Mouse (Mus musculus): Measurements from ENCODE around the gene 1700012B09Rik. TPM values are rescaled to one million over a fixed set of nuclear protein-coding genes. Genes with fewer than 3 reads are reported as not detected.

The 1700012B09Rik gene
- polyA plus RNA-seq, 1 experiment from 2014 or later = not detected

DNA sequence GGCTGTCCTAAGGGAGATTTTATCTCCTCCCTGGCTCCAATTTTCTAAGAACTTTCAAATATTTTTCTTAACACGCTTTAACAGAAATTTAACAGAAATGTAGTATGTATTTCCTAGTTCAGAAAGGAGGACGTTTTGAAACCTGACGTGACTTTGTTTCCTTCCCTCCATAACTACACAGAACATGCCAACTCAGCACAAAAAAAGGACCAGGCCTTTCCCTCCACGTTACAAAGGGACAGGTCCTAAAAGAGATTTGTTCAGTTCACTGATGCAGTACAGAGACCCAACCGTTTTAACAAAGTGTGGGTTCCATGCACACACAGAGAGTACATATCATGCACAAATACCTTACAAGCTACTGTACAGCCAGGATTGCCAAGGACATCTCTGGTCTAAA is 49.2 kb downstream of the 1700012B09Rik start:
- Histone ChIP-seq H3K36me3 (ENCODE audit: control insufficient read depth, insufficient read depth, low read length) (no peaks in the 10 kb centered on the region), H3K4me3 (ENCODE audit: low read length) (no peak overlapping the region), H3K27ac (ENCODE audit: low read depth, low read length) (no peak overlapping the region), H3K4me1 (ENCODE audit: control insufficient read depth, insufficient read depth, low read length) (no peaks in the 10 kb centered on the region), H3K9me3 (ENCODE audit: control insufficient read depth, low read length) (no peaks in the 10 kb centered on the region), H3K4me2 (replicated peaks; ENCODE audit: low read depth, low read length) (no peak overlapping the region), H3K27me3 (ENCODE audit: control insufficient read depth, insufficient read depth, low read length) (no peaks in the 10 kb centered on the region), H3K9ac (ENCODE audit: low read depth, low read length) (no peak overlapping the region)
- no peak for ATAC-seq (ENCODE audit: low FRiP score, low TSS enrichment)
- 76% methylated on average over 5 of the region's 5 CpGs for WGBS

- no peak for ATAC-seq (ENCODE audit: low FRiP score, low TSS enrichment)
- H3K27ac ChIP-seq (ENCODE audit: low read depth, low read length) = no peak overlapping the region
- no peak overlapping the region for H3K9ac ChIP-seq (ENCODE audit: low read depth, low read length)
- H3K4me1 ChIP-seq (ENCODE audit: control insufficient read depth, insufficient read depth, low read length) = no peaks in the 10 kb centered on the region
- 34% methylated on average over 2 of the region's 2 CpGs for WGBS
- no peaks in the 10 kb centered on the region for H3K27me3 ChIP-seq (ENCODE audit: control insufficient read depth, insufficient read depth, low read length)
- H3K4me3 ChIP-seq (ENCODE audit: low read length) = no peak overlapping the region
- no peaks in the 10 kb centered on the region for H3K9me3 ChIP-seq (ENCODE audit: control insufficient read depth, low read length)
- no peaks in the 10 kb centered on the region for H3K36me3 ChIP-seq (ENCODE audit: control insufficient read depth, insufficient read depth, low read length)
- no peak overlapping the region for H3K4me2 ChIP-seq (replicated peaks; ENCODE audit: low read depth, low read length)
Observed at GRCm38 (mm10) chr9:14720384-14720783, 50.4 kb downstream of the 1700012B09Rik start.

DNA sequence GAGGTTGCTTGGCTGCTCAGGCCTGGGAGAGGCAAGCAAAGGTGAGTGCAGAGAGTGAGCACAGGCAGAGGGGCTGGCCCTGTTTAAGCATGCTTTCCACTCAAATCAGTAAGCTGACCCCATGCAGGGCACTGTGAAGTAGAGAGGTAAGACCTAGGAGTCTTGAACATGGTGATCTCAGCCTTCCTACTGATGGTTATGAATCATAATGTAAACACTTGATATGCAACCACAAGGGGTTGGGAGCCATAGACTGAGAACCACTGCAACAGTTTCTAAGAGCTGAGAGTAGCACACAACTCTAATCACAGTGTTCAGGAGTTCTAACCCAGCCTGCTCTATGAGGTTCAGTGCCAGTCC is 52.5 kb downstream of the 1700012B09Rik start:
- no peaks in the 10 kb centered on the region for H3K36me3 ChIP-seq (ENCODE audit: control insufficient read depth, insufficient read depth, low read length)
- H3K4me1 ChIP-seq (ENCODE audit: control insufficient read depth, insufficient read depth, low read length) = no peaks in the 10 kb centered on the region
- no peak for ATAC-seq (ENCODE audit: low FRiP score, low TSS enrichment)
- no peak overlapping the region for H3K4me3 ChIP-seq (ENCODE audit: low read length)
- no peak overlapping the region for H3K9ac ChIP-seq (ENCODE audit: low read depth, low read length)
- H3K9me3 ChIP-seq (ENCODE audit: control insufficient read depth, low read length) = no peaks in the 10 kb centered on the region
- no peak overlapping the region for H3K27ac ChIP-seq (ENCODE audit: low read depth, low read length)
- H3K27me3 ChIP-seq (ENCODE audit: control insufficient read depth, insufficient read depth, low read length) = no peaks in the 10 kb centered on the region
- H3K4me2 ChIP-seq (replicated peaks; ENCODE audit: low read depth, low read length) = no peak overlapping the region

DNA sequence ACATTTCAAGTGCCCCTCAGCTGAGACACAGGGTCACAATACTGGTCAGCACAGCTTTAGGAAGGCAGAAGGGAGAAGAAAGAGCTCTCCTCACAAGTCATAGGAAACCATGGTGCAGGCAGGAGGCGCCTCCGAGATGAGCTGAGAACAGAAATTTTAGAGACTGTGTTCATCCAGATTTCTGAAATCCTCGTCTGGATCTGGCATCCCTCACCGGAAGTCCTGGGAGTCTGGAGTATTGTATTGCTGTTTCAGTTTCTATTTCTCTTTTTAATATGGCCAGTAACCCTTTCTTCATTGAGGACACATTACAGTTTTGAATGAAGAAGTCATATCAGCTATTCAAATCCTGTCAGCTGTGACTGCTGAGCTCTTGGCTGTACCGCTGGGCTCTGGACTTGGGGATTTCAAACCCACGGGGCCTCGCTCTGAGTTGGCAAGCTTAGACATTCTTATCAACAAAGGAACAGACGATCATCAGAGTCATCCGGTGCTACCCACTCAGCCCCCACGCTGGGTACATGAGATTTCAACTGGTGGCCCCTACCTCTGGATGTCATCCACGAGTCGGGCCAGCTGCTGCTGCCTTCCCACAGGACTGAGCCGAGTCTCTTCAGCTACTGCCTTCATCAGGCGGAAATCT is 53.0 kb downstream of the 1700012B09Rik start:
- Histone ChIP-seq H3K4me2 (replicated peaks; ENCODE audit: low read depth, low read length) (no peak overlapping the region), H3K9me3 (ENCODE audit: control insufficient read depth, low read length) (no peaks in the 10 kb centered on the region), H3K4me3 (ENCODE audit: low read length) (no peak overlapping the region), H3K27me3 (ENCODE audit: control insufficient read depth, insufficient read depth, low read length) (no peaks in the 10 kb centered on the region), H3K27ac (ENCODE audit: low read depth, low read length) (no peak overlapping the region), H3K9ac (ENCODE audit: low read depth, low read length) (no peak overlapping the region), H3K4me1 (ENCODE audit: control insufficient read depth, insufficient read depth, low read length) (no peaks in the 10 kb centered on the region), H3K36me3 (ENCODE audit: control insufficient read depth, insufficient read depth, low read length) (no peaks in the 10 kb centered on the region)
- no peak for ATAC-seq (ENCODE audit: low FRiP score, low TSS enrichment)
- WGBS = 55% methylated on average over 14 of the region's 14 CpGs

GRCm38 (mm10) chr9:14715258-14715657 is 55.6 kb downstream of the 1700012B09Rik start:
- ATAC-seq (ENCODE audit: low FRiP score, low TSS enrichment) = no peak
- H3K4me2 ChIP-seq (replicated peaks; ENCODE audit: low read depth, low read length) = no peak overlapping the region
- H3K9me3 ChIP-seq (ENCODE audit: control insufficient read depth, low read length) = no peaks in the 10 kb centered on the region
- no peak overlapping the region for H3K4me3 ChIP-seq (ENCODE audit: low read length)
- H3K27ac ChIP-seq (ENCODE audit: low read depth, low read length) = no peak overlapping the region
- no peaks in the 10 kb centered on the region for H3K27me3 ChIP-seq (ENCODE audit: control insufficient read depth, insufficient read depth, low read length)
- H3K36me3 ChIP-seq (ENCODE audit: control insufficient read depth, insufficient read depth, low read length) = no peaks in the 10 kb centered on the region
- H3K9ac ChIP-seq (ENCODE audit: low read depth, low read length) = no peak overlapping the region
- WGBS = 84% methylated on average over 15 of the region's 15 CpGs
- no peaks in the 10 kb centered on the region for H3K4me1 ChIP-seq (ENCODE audit: control insufficient read depth, insufficient read depth, low read length)

- no peak overlapping the region for H3K9ac ChIP-seq (ENCODE audit: low read depth, low read length)
- no peak for ATAC-seq (ENCODE audit: low FRiP score, low TSS enrichment)
Observed at GRCm38 (mm10) chr9:14710910-14711309, 59.9 kb downstream of the 1700012B09Rik start.

More at GRCm38 (mm10) chr9:14710910-14711309, 59.9 kb downstream of the 1700012B09Rik start:
- peaks cover 2% of the 10 kb centered on the region; the same call in 1 of the 2 replicates for H3K4me1 ChIP-seq (ENCODE audit: control insufficient read depth, insufficient read depth, low read length)
- 92% methylated on average over 3 of the region's 3 CpGs for WGBS
- no peaks in the 10 kb centered on the region for H3K36me3 ChIP-seq (ENCODE audit: control insufficient read depth, insufficient read depth, low read length)
- H3K4me3 ChIP-seq (ENCODE audit: low read length) = no peak overlapping the region
- no peak overlapping the region for H3K27ac ChIP-seq (ENCODE audit: low read depth, low read length)
- H3K4me2 ChIP-seq (replicated peaks; ENCODE audit: low read depth, low read length) = no peak overlapping the region
- H3K27me3 ChIP-seq (ENCODE audit: control insufficient read depth, insufficient read depth, low read length) = no peaks in the 10 kb centered on the region
- no peaks in the 10 kb centered on the region for H3K9me3 ChIP-seq (ENCODE audit: control insufficient read depth, low read length)

Other genes starting within 250 kb of the 1700012B09Rik start
- 19.1 and 32.9 TPM in 2 replicates for gene Amotl1, start 126.0 kb downstream of the 1700012B09Rik start, polyA plus RNA-seq (2014; fragmentation: Nextera tagmentation; extraction: Ambion mirVana)
- gene Piwil4, start 30.3 kb downstream of the 1700012B09Rik start, polyA plus RNA-seq (2014; fragmentation: Nextera tagmentation; extraction: Ambion mirVana) = not detected in 2 replicates
- 1.5 and 3.5 TPM in 2 replicates for gene Fut4, start 18.6 kb downstream of the 1700012B09Rik start, polyA plus RNA-seq (2014; fragmentation: Nextera tagmentation; extraction: Ambion mirVana)
- gene Mre11a, start 13.6 kb upstream of the 1700012B09Rik start, polyA plus RNA-seq (2014; fragmentation: Nextera tagmentation; extraction: Ambion mirVana) = 25.8 and 36.9 TPM in 2 replicates
- 44.5 and 46.8 TPM in 2 replicates for gene Ankrd49, start 13.8 kb upstream of the 1700012B09Rik start, polyA plus RNA-seq (2014; fragmentation: Nextera tagmentation; extraction: Ambion mirVana)
- 0.37 and 0.46 TPM in 2 replicates for gene Gpr83, start 89.2 kb upstream of the 1700012B09Rik start, polyA plus RNA-seq (2014; fragmentation: Nextera tagmentation; extraction: Ambion mirVana)
- 0.16 and 0.53 TPM in 2 replicates for gene Izumo1r, start 132.9 kb upstream of the 1700012B09Rik start, polyA plus RNA-seq (2014; fragmentation: Nextera tagmentation; extraction: Ambion mirVana)